16 mouse cellular contexts compared by ENCODE assay signal in the genomic region with DNA sequence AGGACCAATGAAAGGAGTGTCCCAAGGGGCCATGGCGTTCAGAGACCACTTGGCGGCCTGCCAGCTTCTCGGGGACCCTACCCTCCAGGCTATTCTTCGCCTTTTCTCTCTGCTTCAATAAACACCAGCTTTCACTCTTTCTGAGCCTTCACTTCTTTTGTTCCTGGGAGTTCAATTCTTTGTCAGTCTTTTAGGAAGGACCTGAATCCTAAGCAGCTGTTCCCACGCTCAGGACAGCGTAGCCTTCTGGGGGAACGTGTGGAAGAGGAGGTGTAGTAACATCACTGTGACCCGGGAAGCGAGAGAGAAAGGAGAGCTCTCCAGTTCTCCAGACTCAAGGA.
DNase-seq lines count a peak whose midpoint lies in the region; ATAC-seq and TF ChIP-seq lines count a peak whose summit lies in the region.
"Had no signal": no experiment of that assay in that cellular context is flagged by ENCODE, and none has a peak within 500 bp of the region (broad histone marks: within the 10 kb centered on the region; RNA-seq: fewer than 3 reads in every experiment).

No protein-coding gene starts in this region.

- peaks cover 3% of the 10 kb centered on the region for H3K4me1 ChIP-seq in testis, adult 2 months (ENCODE audit: control insufficient read depth, insufficient read depth, low read length)
- no peaks in the 10 kb centered on the region; the same call in 1 of the 2 replicates for H3K4me1 ChIP-seq in midbrain, embryonic 14.5 days (ENCODE audit: control insufficient read depth, insufficient read depth, low read length)
- H3K4me1 ChIP-seq in lung, postnatal 0 days (ENCODE audit: insufficient read depth, low read depth, low read length), result no peaks in the 10 kb centered on the region

- H3K9ac ChIP-seq in midbrain, embryonic 14.5 days (replicated peaks; ENCODE audit: low read length), result no peak overlapping the region
- no peak overlapping the region for H3K9ac ChIP-seq in lung, postnatal 0 days (replicated peaks; ENCODE audit: low read depth)
- H3K9ac ChIP-seq: limb, embryonic 15.5 days; liver, postnatal 0 days had no signal

- 18% methylated on average over 9 of the region's 9 CpGs for WGBS in midbrain, embryonic 14.5 days
- 76% methylated on average over 9 of the region's 9 CpGs for WGBS in lung, postnatal 0 days

- peak; percentile 22 for DNase-seq in embryo, embryonic 10.5 days (ENCODE audit: low spot score)
- DNase-seq in embryo, embryonic 9.5 days (ENCODE audit: extremely low spot score), result no peak
- DNase-seq in testis, postnatal 14 days (ENCODE audit: low spot score), result no peak
- peak; percentile 71 for DNase-seq in midbrain, embryonic 14.5 days
- no peak for DNase-seq in cerebellum, adult 9-10 months
- no peak for DNase-seq in lung, postnatal 0 days (ENCODE audit: low spot score)
- DNase-seq in layer of hippocampus, adult 9-11 months, result no peak
- DNase-seq: adrenal gland, postnatal 10 days; gastrocnemius, postnatal 10 days; heart, postnatal 10 days; kidney, postnatal 10 days; liver, postnatal 0 days; thymus, postnatal 14 days had no signal

- no peaks in the 10 kb centered on the region for H3K36me3 ChIP-seq in testis, adult 2 months (ENCODE audit: control insufficient read depth, insufficient read depth, low read length)
- no peaks in the 10 kb centered on the region for H3K36me3 ChIP-seq in midbrain, embryonic 14.5 days (ENCODE audit: control insufficient read depth, insufficient read depth, low read length)
- no peaks in the 10 kb centered on the region for H3K36me3 ChIP-seq in lung, postnatal 0 days (ENCODE audit: insufficient read depth, low read length)
- H3K36me3 ChIP-seq: limb, embryonic 15.5 days had no signal

- no peak for TF ChIP-seq POLR2A in testis, adult 2 months (IDR thresholded peaks at IDR 0.05; ENCODE audit: control insufficient read depth, low read depth, low read length)

- H3K4me3 ChIP-seq in testis, adult 2 months (ENCODE audit: control insufficient read depth, low read depth, low read length), result peak overlapping the region; percentile 77
- no peak overlapping the region for H3K4me3 ChIP-seq in midbrain, embryonic 14.5 days (replicated peaks; ENCODE audit: low read depth, low read length)
- no peak overlapping the region for H3K4me3 ChIP-seq in lung, postnatal 0 days (ENCODE audit: low read depth, low read length)
- H3K4me3 ChIP-seq: limb, embryonic 15.5 days had no signal

- H3K27me3 ChIP-seq in testis, adult 2 months (ENCODE audit: control insufficient read depth, insufficient read depth, low read length), result no peaks in the 10 kb centered on the region
- no peaks in the 10 kb centered on the region for H3K27me3 ChIP-seq in midbrain, embryonic 14.5 days (ENCODE audit: control insufficient read depth, insufficient read depth, low read length)
- H3K27me3 ChIP-seq in lung, postnatal 0 days (replicated peaks; ENCODE audit: insufficient read depth, low read length), result no peaks in the 10 kb centered on the region
- H3K27me3 ChIP-seq: limb, embryonic 15.5 days had no signal

- H3K4me2 ChIP-seq in midbrain, embryonic 14.5 days (ENCODE audit: low read length), result no peak overlapping the region
- H3K4me2 ChIP-seq in lung, postnatal 0 days (replicated peaks; ENCODE audit: low read depth, low read length), result no peak overlapping the region
- H3K4me2 ChIP-seq: limb, embryonic 15.5 days had no signal

- no peak overlapping the region for H3K27ac ChIP-seq in testis, adult 2 months (ENCODE audit: control insufficient read depth, insufficient read depth, low read depth, low read length)
- peak overlapping the region; percentile 54; the same call in 1 of the 2 replicates for H3K27ac ChIP-seq in midbrain, embryonic 14.5 days (replicated peaks; ENCODE audit: low read depth, low read length)
- no peak overlapping the region for H3K27ac ChIP-seq in lung, postnatal 0 days (ENCODE audit: low read length)
- H3K27ac ChIP-seq: limb, embryonic 15.5 days had no signal

- peak; percentile 31; the same call in 1 of the 2 replicates for ATAC-seq in midbrain, embryonic 14.5 days (ENCODE audit: low FRiP score, low TSS enrichment)
- ATAC-seq in lung, postnatal 0 days, result no peak
- ATAC-seq: intestine, embryonic 16.5 days; liver, postnatal 0 days had no signal

- no peak for TF ChIP-seq EP300 in lung, postnatal 0 days (IDR thresholded peaks at IDR 0.05)

- TF ChIP-seq CTCF in testis, adult 2 months (IDR thresholded peaks at IDR 0.05; ENCODE audit: control insufficient read depth, insufficient read depth, insufficient replicate concordance, low read depth, low read length), result no peak
- TF ChIP-seq CTCF in lung, postnatal 0 days (IDR thresholded peaks at IDR 0.05), result no peak

- H3K9me3 ChIP-seq in midbrain, embryonic 14.5 days (ENCODE audit: control insufficient read depth, low read length), result no peaks in the 10 kb centered on the region; the same call in 1 of the 2 replicates
- no peaks in the 10 kb centered on the region for H3K9me3 ChIP-seq in lung, postnatal 0 days (ENCODE audit: low read length)
- H3K9me3 ChIP-seq: limb, embryonic 15.5 days had no signal

Comparison
In these comparisons a context has a peak if more than half of its experiments do, and no peak if none do; other contexts are left out.
1. DNase-seq: peak in embryo, embryonic 10.5 days (single experiment) and midbrain, embryonic 14.5 days (single experiment); none in embryo, embryonic 9.5 days (single experiment), testis, postnatal 14 days (single experiment), cerebellum, adult 9-10 months (single experiment), lung, postnatal 0 days (single experiment) and layer of hippocampus, adult 9-11 months (single experiment).